Mouse (Mus musculus) bone marrow, adult 2 months (tissue): Measurements from ENCODE around the gene Kcnk1.

Experiments used
- CTCF ChIP-seq: fragments of 200-500 bp; IDR thresholded peaks from 2 replicates; pipeline ENCODE4 v1.5.1; 2011; ENCODE audit warnings: low read length, control low read depth; ENCODE audit not compliant: control insufficient read depth, insufficient read depth
- POLR2A ChIP-seq: fragments of 200-500 bp; IDR thresholded peaks from 2 replicates; pipeline ENCODE4 v1.6.1; 2011; ENCODE audit warnings: low read depth, mild to moderate bottlenecking, control low read depth, low read length, borderline replicate concordance; ENCODE audit not compliant: control insufficient read depth

DNA sequence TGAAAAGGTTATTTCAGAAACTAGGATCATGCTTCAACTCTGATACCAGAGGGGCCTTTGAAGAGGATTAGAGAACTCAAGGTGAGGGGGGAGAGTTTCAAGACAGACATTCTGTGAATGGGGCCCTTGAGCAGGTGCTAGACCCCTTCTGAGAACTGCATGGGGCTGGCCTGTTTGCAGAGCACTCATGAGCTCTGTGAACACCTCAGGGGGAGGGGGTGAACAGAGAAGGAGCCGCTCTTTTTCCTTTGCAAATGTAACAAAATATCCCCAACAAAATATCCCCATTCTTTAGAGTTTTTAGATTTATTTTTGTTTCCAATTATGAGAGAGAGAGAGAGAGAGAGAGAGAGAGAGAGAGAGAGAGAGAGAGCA, 37.0 kb upstream of the Kcnk1 start:
- TF ChIP-seq CTCF (no peak), POLR2A (no peak)
